Mouse (Mus musculus): ENCODE results near the gene Cd300ld. TPM values are rescaled to one million over a fixed set of nuclear protein-coding genes. Genes with fewer than 3 reads are reported as not detected.

Cd300ld gene
- polyA plus RNA-seq, 1 experiment from 2014 or later = 0.45 TPM

DNA sequence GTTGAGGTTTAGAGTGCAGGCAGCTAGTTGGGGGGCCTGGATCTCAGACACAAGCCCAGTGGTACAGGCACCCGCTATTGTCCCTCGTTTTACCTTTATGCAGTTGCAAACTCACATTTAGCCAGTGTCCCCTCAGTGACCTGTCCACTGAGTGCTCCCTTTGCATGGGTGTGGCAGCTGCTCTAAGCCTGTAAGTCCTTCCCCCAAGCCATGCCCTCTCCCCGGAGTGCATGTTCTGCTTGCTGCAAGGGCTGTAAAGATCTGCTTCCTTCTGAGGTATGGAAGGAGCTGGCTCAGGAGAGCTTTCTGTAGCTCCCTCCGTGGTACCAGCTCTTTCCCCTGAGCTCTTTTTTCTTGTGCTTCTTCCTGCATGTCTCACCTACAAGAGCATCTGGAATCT is 56.1 kb downstream of the Cd300ld start:
- 54% methylated on average over 4 of the region's 4 CpGs for WGBS
- no peak for ATAC-seq (ENCODE audit: insufficient read depth, low FRiP score, low read depth)

More for the DNA sequence above, 56.1 kb downstream of the Cd300ld start:
- Histone ChIP-seq H3K4me3 (replicated peaks) (no peak overlapping the region), H3K4me1 (no peaks in the 10 kb centered on the region), H3K36me3 (no peaks in the 10 kb centered on the region), H3K27ac (no peak overlapping the region), H3K9ac (no peak overlapping the region), H3K27me3 (replicated peaks) (no peaks in the 10 kb centered on the region), H3K4me2 (no peak overlapping the region), H3K9me3 (no peaks in the 10 kb centered on the region)

Other genes starting within 250 kb of the Cd300ld start
- gene Kif19a, start 224.5 kb downstream of the Cd300ld start, polyA plus RNA-seq (2015; fragmentation: Nextera tagmentation; extraction: Ambion mirVana) = 0.58 and 1.1 TPM in 2 replicates
- 1.6 and 3.8 TPM in 2 replicates for gene Btbd17, start 194.0 kb downstream of the Cd300ld start, polyA plus RNA-seq (2015; fragmentation: Nextera tagmentation; extraction: Ambion mirVana)
- 0.54 and 0.58 TPM in 2 replicates for gene Gpr142, start 191.0 kb downstream of the Cd300ld start, polyA plus RNA-seq (2015; fragmentation: Nextera tagmentation; extraction: Ambion mirVana)
- 26.7 and 27.4 TPM in 2 replicates for gene Gprc5c, start 138.8 kb downstream of the Cd300ld start, polyA plus RNA-seq (2015; fragmentation: Nextera tagmentation; extraction: Ambion mirVana)
- 1.9 and 2.2 TPM in 2 replicates for gene Cd300a, start 99.9 kb downstream of the Cd300ld start, polyA plus RNA-seq (2015; fragmentation: Nextera tagmentation; extraction: Ambion mirVana)
- 0.68 and 1.1 TPM in 2 replicates for gene Cd300lb, start 55.5 kb downstream of the Cd300ld start, polyA plus RNA-seq (2015; fragmentation: Nextera tagmentation; extraction: Ambion mirVana)
- not detected in 2 replicates for gene Cd300c, start 20.8 kb downstream of the Cd300ld start, polyA plus RNA-seq (2015; fragmentation: Nextera tagmentation; extraction: Ambion mirVana)
- gene Cd300c2, start 12.0 kb upstream of the Cd300ld start, polyA plus RNA-seq (2015; fragmentation: Nextera tagmentation; extraction: Ambion mirVana) = 3.3 and 3.6 TPM in 2 replicates
- gene Cd300ld2, start 26.3 kb upstream of the Cd300ld start, polyA plus RNA-seq (2015; fragmentation: Nextera tagmentation; extraction: Ambion mirVana) = not detected in 2 replicates
- gene Cd300ld4, start 37.1 kb upstream of the Cd300ld start, polyA plus RNA-seq (2015; fragmentation: Nextera tagmentation; extraction: Ambion mirVana) = not detected in 2 replicates
- not detected in 2 replicates for gene Cd300ld5, start 47.8 kb upstream of the Cd300ld start, polyA plus RNA-seq (2015; fragmentation: Nextera tagmentation; extraction: Ambion mirVana)
- not detected in 2 replicates for gene Cd300ld3, start 58.5 kb upstream of the Cd300ld start, polyA plus RNA-seq (2015; fragmentation: Nextera tagmentation; extraction: Ambion mirVana)
- 0.10 and 0.15 TPM in 2 replicates for gene Cd300e, start 72.3 kb upstream of the Cd300ld start, polyA plus RNA-seq (2015; fragmentation: Nextera tagmentation; extraction: Ambion mirVana)
- 2.6 and 3.1 TPM in 2 replicates for gene Rab37, start 101.5 kb upstream of the Cd300ld start, polyA plus RNA-seq (2015; fragmentation: Nextera tagmentation; extraction: Ambion mirVana)
- gene Cd300lf, start 144.1 kb upstream of the Cd300ld start, polyA plus RNA-seq (2015; fragmentation: Nextera tagmentation; extraction: Ambion mirVana) = 2.1 and 2.6 TPM in 2 replicates
- 142 and 144 TPM in 2 replicates for gene Slc9a3r1, start 173.4 kb upstream of the Cd300ld start, polyA plus RNA-seq (2015; fragmentation: Nextera tagmentation; extraction: Ambion mirVana)
- 9.3 and 11.5 TPM in 2 replicates for gene Tmem104, start 197.6 kb upstream of the Cd300ld start, polyA plus RNA-seq (2015; fragmentation: Nextera tagmentation; extraction: Ambion mirVana)
- 23.2 and 24.0 TPM in 2 replicates for gene Nat9, start 197.9 kb upstream of the Cd300ld start, polyA plus RNA-seq (2015; fragmentation: Nextera tagmentation; extraction: Ambion mirVana)